Mouse (Mus musculus): Measurements from ENCODE around the gene Wwc2. TPM values are rescaled to one million over a fixed set of nuclear protein-coding genes. Genes with fewer than 3 reads are reported as not detected.

The Wwc2 gene
- polyA plus RNA-seq, 1 experiment from 2014 or later, result 10.6 TPM

DNA sequence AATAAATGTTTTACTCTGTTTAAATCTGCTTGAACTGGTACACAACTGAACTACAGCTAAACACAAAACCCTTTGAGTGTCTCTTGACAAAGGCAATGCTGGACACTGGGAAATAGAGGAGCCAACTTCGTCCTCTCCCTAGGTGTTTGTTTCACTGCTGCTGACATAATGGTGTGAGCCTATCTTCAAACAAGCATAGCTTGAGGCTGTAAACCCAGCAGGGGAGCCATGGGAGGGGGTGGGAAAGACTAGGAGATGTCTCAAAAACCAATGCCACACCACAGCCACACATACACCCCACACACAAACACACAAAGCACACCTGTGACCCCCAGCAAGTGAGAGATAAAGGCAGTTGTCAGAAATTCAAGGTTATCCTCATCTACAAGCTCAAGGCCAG, 6.0 kb upstream of the Wwc2 start:
- DNase-seq (ENCODE audit: low spot score) (no peak), ATAC-seq (replicated peaks; ENCODE audit: low FRiP score, low TSS enrichment, low read depth) (no peak)
- Histone ChIP-seq H3K4me2 (ENCODE audit: low read length) (no peak overlapping the region), H3K4me3 (ENCODE audit: low read depth, low read length) (no peak overlapping the region), H3K27me3 (replicated peaks; ENCODE audit: control insufficient read depth, insufficient read depth, low read length) (no peaks in the 10 kb centered on the region), H3K9ac (ENCODE audit: low read length) (no peak overlapping the region), H3K27ac (ENCODE audit: low read depth) (no peak overlapping the region), H3K36me3 (ENCODE audit: control insufficient read depth, insufficient read depth, low read length) (no peaks in the 10 kb centered on the region), H3K9me3 (ENCODE audit: control insufficient read depth, low read length) (no peaks in the 10 kb centered on the region), H3K4me1 (replicated peaks; ENCODE audit: control insufficient read depth, insufficient read depth, low read length) (0 out of 2 replicates have a peak, but pooled peaks cover 6% of the 10 kb centered on the region)
- WGBS, result 59% methylated on average over 1 of the region's 1 CpGs

DNA sequence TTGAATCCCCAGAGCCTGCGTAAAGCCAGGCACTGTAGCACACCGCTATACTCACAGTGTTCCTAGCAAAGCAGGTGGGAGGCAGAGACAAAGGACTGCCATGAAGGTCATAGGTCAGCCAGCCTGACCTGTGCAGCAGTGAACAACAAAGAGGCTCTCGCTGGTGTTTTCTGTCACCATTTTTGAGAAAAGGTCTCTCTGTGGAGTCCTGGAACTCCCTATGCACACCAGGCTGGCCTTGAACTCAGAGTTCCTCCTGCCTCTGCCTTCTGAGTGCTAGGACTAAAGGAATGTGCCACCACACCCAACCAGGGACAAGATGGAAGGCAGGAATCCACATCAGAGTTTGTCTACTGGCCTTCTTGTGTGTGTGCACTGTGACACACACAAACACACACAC, 5.4 kb upstream of the Wwc2 start:
- H3K27ac ChIP-seq (ENCODE audit: low read depth), result no peak overlapping the region
- DNase-seq (ENCODE audit: low spot score), result no peak
- no peak overlapping the region for H3K4me2 ChIP-seq (ENCODE audit: low read length)
- H3K4me3 ChIP-seq (ENCODE audit: low read depth, low read length), result no peak overlapping the region
- no peaks in the 10 kb centered on the region for H3K27me3 ChIP-seq (replicated peaks; ENCODE audit: control insufficient read depth, insufficient read depth, low read length)
- no peaks in the 10 kb centered on the region for H3K9me3 ChIP-seq (ENCODE audit: control insufficient read depth, low read length)
- no peak for ATAC-seq (replicated peaks; ENCODE audit: low FRiP score, low TSS enrichment, low read depth)
- H3K36me3 ChIP-seq (ENCODE audit: control insufficient read depth, insufficient read depth, low read length), result no peaks in the 10 kb centered on the region
- 88% methylated on average over 3 of the region's 3 CpGs for WGBS
- H3K4me1 ChIP-seq (replicated peaks; ENCODE audit: control insufficient read depth, insufficient read depth, low read length), result 0 out of 2 replicates have a peak, but pooled peaks cover 6% of the 10 kb centered on the region
- no peak overlapping the region for H3K9ac ChIP-seq (ENCODE audit: low read length)

DNA sequence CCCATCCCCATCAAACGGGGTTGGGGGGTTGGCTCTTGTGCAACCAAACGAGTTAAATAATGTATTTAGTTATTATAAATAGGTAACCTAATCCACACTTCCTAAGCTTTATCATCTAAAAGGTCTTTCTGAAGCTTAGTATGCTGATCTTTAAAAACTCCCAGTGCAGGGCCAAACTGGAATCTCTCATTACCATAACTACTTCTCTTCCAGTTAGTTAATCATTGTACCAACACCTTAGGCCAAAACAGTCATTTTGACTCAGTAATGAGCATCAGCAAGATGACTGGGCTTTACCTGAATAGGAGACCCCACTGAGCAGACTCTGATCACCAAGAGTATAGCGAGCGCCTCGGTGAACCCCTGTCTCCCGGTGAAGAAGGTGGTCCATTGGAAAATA, 4.7 kb upstream of the Wwc2 start:
- 87% methylated on average over 6 of the region's 6 CpGs for WGBS
- Histone ChIP-seq H3K27me3 (replicated peaks; ENCODE audit: control insufficient read depth, insufficient read depth, low read length) (no peaks in the 10 kb centered on the region), H3K9me3 (ENCODE audit: control insufficient read depth, low read length) (no peaks in the 10 kb centered on the region), H3K9ac (ENCODE audit: low read length) (no peak overlapping the region), H3K36me3 (ENCODE audit: control insufficient read depth, insufficient read depth, low read length) (no peaks in the 10 kb centered on the region), H3K4me3 (ENCODE audit: low read depth, low read length) (no peak overlapping the region), H3K27ac (ENCODE audit: low read depth) (no peak overlapping the region), H3K4me2 (ENCODE audit: low read length) (peak overlapping the region; percentile 38), H3K4me1 (replicated peaks; ENCODE audit: control insufficient read depth, insufficient read depth, low read length) (0 out of 2 replicates have a peak, but pooled peaks cover 6% of the 10 kb centered on the region)
- DNase-seq (ENCODE audit: low spot score) (no peak), ATAC-seq (replicated peaks; ENCODE audit: low FRiP score, low TSS enrichment, low read depth) (no peak)

DNA sequence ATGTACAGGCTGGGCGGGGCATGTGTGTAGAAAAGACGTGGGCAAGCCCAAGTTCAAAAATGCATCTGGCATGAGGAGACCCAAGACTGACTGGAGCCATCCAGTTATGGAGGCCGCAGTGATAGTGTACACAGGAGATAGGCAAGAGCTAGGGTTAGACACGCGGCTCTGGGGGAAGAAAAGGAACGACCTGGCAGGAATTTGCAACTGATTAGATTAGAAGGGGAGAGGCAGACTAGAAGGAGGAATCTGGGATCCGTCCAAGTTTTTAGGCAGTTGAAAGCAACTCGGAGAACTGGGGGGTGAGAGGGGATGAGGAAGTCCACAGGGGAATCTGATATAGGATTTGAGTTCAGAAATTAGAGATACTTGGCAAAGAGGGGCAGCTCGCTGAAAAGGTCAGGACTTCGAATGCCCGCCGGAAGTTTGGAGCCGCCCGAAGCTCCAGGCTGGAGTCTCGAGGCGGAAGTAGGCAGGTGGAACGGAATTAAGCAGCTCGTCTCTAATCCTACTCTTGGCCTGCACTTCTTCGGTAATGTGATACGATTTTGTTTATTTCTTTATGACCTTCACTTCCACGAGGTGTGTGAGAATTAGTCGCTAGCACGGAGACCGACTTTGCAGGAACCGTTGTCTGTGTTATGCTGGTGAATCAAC, 4.0 kb upstream of the Wwc2 start:
- 40% methylated on average over 25 of the region's 25 CpGs for WGBS
- DNase-seq (ENCODE audit: low spot score) (peak; percentile 59), ATAC-seq (replicated peaks; ENCODE audit: low FRiP score, low TSS enrichment, low read depth) (no peak)
- Histone ChIP-seq H3K9ac (ENCODE audit: low read length) (no peak overlapping the region), H3K4me1 (replicated peaks; ENCODE audit: control insufficient read depth, insufficient read depth, low read length) (0 out of 2 replicates have a peak, but pooled peaks cover 6% of the 10 kb centered on the region), H3K4me3 (ENCODE audit: low read depth, low read length) (0 out of 2 replicates have a peak overlapping the region, but pooled peaks have one; percentile 4), H3K36me3 (ENCODE audit: control insufficient read depth, insufficient read depth, low read length) (no peaks in the 10 kb centered on the region), H3K27me3 (replicated peaks; ENCODE audit: control insufficient read depth, insufficient read depth, low read length) (no peaks in the 10 kb centered on the region), H3K27ac (ENCODE audit: low read depth) (no peak overlapping the region; the same call in 1 of the 2 replicates), H3K4me2 (ENCODE audit: low read length) (peak overlapping the region; percentile 38), H3K9me3 (ENCODE audit: control insufficient read depth, low read length) (no peaks in the 10 kb centered on the region)

DNA sequence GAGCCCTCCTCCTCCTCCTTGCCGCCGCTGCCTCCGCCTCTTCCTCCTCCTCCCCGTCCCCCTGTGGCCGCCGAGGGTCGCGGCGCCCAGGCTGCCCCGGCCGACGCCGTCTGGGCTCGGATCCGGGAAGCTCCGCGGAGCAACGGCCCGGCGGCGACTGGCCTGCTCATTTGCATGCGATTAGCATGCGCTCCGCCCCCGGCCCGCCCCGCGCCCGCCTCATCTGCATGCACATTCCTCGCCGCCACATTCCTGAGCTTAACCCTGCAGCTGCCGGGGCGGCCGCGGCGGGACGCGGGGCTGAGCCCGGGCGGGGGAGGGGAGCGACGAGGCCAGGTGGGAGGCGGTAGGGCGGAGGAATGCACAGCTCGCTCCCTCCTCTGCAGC, 345 bp downstream of the Wwc2 start:
- H3K4me1 ChIP-seq (replicated peaks; ENCODE audit: control insufficient read depth, insufficient read depth, low read length), result peaks cover 26% of the 10 kb centered on the region
- DNase-seq (ENCODE audit: low spot score), result peak; percentile 95

DNA sequence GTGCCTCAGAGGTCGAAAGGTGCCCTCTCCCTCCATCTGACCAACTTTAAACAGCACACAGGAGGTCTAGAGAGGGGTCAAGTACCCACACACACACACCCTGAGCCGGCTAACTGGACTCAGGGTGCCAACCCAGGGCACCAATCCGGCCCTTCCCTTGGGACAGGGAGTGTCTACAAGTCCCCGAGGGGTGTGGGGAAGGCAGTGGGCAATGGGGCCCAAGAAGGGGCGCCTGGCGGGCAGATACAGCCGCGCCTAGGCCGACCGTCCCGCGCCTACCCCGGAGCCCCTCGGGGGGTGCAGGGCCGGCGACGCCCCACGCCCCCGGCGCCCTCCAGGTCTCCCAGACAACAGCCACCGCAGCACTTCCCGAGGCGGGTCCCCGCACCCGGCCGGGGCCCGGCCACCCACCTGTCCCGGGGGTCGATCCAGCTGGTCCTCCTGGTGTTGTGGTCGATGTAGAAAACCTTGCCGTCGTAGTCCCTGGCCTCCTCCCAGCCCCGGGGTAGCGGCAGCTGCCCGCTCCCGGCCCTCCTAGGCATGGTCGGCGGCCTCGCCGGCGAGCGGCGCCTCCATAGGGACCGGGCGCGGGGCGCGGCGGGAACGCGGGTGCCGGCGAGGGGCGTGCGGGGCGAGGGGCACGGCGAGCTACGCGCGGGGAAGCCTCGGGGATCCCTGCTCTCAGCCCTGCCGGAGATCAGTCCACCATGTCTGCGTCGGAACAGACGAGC, 904 bp downstream of the Wwc2 start:
- Histone ChIP-seq H3K9me3 (ENCODE audit: control insufficient read depth, low read length) (no peaks in the 10 kb centered on the region), H3K9ac (ENCODE audit: low read length) (peak overlapping the region; percentile 84), H3K4me3 (ENCODE audit: low read depth, low read length) (peak overlapping the region; percentile 93), H3K36me3 (ENCODE audit: control insufficient read depth, insufficient read depth, low read length) (no peaks in the 10 kb centered on the region), H3K27ac (ENCODE audit: low read depth) (peak overlapping the region; percentile 92), H3K4me2 (ENCODE audit: low read length) (peak overlapping the region; percentile 93), H3K27me3 (replicated peaks; ENCODE audit: control insufficient read depth, insufficient read depth, low read length) (no peaks in the 10 kb centered on the region), H3K4me1 (replicated peaks; ENCODE audit: control insufficient read depth, insufficient read depth, low read length) (peaks cover 24% of the 10 kb centered on the region)
- DNase-seq (ENCODE audit: low spot score), result peak; percentile 80
- peak; percentile 29 for ATAC-seq (replicated peaks; ENCODE audit: low FRiP score, low TSS enrichment, low read depth)
- WGBS, result under 1% methylated on average over 66 of the region's 66 CpGs

More for the DNA sequence above, 345 bp downstream of the Wwc2 start:
- H3K4me3 ChIP-seq (ENCODE audit: low read depth, low read length), result peak overlapping the region; percentile 93
- peak; percentile 96 for ATAC-seq (replicated peaks; ENCODE audit: low FRiP score, low TSS enrichment, low read depth)
- WGBS, result under 1% methylated on average over 40 of the region's 45 CpGs
- H3K27ac ChIP-seq (ENCODE audit: low read depth), result peak overlapping the region; percentile 92
- H3K9ac ChIP-seq (ENCODE audit: low read length), result peak overlapping the region; percentile 86
- no peaks in the 10 kb centered on the region for H3K9me3 ChIP-seq (ENCODE audit: control insufficient read depth, low read length)
- H3K36me3 ChIP-seq (ENCODE audit: control insufficient read depth, insufficient read depth, low read length), result no peaks in the 10 kb centered on the region
- peak overlapping the region; percentile 93 for H3K4me2 ChIP-seq (ENCODE audit: low read length)
- H3K27me3 ChIP-seq (replicated peaks; ENCODE audit: control insufficient read depth, insufficient read depth, low read length), result no peaks in the 10 kb centered on the region

DNA sequence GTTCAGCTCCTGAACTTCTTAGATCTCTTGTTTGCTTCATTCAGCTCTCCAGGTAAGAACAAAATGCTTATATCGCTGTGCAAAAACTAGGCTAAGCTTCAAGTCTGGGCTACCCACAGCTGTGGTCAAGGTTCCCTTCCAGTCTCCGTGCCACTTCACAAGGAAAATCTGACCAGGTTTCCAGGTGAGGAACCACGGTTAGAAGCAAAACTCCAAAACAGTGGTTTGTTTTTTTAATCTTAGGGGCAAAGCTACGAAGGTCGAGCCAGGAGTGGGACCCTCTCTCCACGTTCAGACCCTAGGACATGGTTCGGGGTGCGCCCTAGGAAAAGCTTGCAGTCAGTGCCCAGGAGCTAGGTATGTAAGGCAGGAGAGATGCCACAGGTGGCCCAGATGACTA, 1.5 kb downstream of the Wwc2 start:
- H3K27me3 ChIP-seq (replicated peaks; ENCODE audit: control insufficient read depth, insufficient read depth, low read length), result no peaks in the 10 kb centered on the region
- H3K36me3 ChIP-seq (ENCODE audit: control insufficient read depth, insufficient read depth, low read length), result no peaks in the 10 kb centered on the region
- peak overlapping the region; percentile 84 for H3K9ac ChIP-seq (ENCODE audit: low read length)
- ATAC-seq (replicated peaks; ENCODE audit: low FRiP score, low TSS enrichment, low read depth) (no peak), DNase-seq (ENCODE audit: low spot score) (no peak)
- no peak overlapping the region for H3K27ac ChIP-seq (ENCODE audit: low read depth)
- H3K9me3 ChIP-seq (ENCODE audit: control insufficient read depth, low read length), result no peaks in the 10 kb centered on the region
- peak overlapping the region; percentile 93 for H3K4me3 ChIP-seq (ENCODE audit: low read depth, low read length)
- 21% methylated on average over 8 of the region's 8 CpGs for WGBS
- H3K4me2 ChIP-seq (ENCODE audit: low read length), result peak overlapping the region; percentile 93
- peaks cover 20% of the 10 kb centered on the region for H3K4me1 ChIP-seq (replicated peaks; ENCODE audit: control insufficient read depth, insufficient read depth, low read length)

DNA sequence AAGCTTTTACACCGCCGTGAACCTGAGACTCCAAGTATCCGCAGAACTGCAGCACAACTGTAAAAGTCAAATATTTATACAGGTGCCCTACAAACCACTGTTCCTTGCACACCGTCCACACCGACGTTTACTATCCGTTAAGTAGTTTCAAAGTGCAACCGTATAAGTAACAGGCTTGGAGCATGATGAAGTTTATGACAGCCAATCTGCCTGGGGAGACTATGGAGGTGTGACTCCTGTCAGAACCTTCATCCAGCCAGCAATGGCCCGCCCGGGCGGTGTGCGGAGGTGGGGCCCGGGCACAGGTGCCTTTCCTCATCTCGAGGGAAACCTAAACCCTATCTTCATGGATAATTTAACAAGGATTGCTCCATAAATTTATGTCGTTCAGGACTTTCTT, 2.6 kb downstream of the Wwc2 start:
- peak overlapping the region; percentile 21; the same call in 1 of the 2 replicates for H3K4me3 ChIP-seq (ENCODE audit: low read depth, low read length)
- H3K4me2 ChIP-seq (ENCODE audit: low read length), result peak overlapping the region; percentile 93
- DNase-seq (ENCODE audit: low spot score), result no peak
- 42% methylated on average over 15 of the region's 15 CpGs for WGBS
- no peak for ATAC-seq (replicated peaks; ENCODE audit: low FRiP score, low TSS enrichment, low read depth)
- H3K27me3 ChIP-seq (replicated peaks; ENCODE audit: control insufficient read depth, insufficient read depth, low read length), result no peaks in the 10 kb centered on the region
- H3K36me3 ChIP-seq (ENCODE audit: control insufficient read depth, insufficient read depth, low read length), result no peaks in the 10 kb centered on the region
- peaks cover 20% of the 10 kb centered on the region for H3K4me1 ChIP-seq (replicated peaks; ENCODE audit: control insufficient read depth, insufficient read depth, low read length)
- no peak overlapping the region for H3K9ac ChIP-seq (ENCODE audit: low read length)
- H3K9me3 ChIP-seq (ENCODE audit: control insufficient read depth, low read length), result no peaks in the 10 kb centered on the region
- H3K27ac ChIP-seq (ENCODE audit: low read depth), result no peak overlapping the region
